Mouse (Mus musculus) cerebellum, adult 11 months (tissue): Measurements from ENCODE around the gene Pdzph1.

Experiments
- DNase-seq: peaks from one replicate; pipeline ENCODE4 v3.0.0; 2022

Gene Pdzph1

DNA sequence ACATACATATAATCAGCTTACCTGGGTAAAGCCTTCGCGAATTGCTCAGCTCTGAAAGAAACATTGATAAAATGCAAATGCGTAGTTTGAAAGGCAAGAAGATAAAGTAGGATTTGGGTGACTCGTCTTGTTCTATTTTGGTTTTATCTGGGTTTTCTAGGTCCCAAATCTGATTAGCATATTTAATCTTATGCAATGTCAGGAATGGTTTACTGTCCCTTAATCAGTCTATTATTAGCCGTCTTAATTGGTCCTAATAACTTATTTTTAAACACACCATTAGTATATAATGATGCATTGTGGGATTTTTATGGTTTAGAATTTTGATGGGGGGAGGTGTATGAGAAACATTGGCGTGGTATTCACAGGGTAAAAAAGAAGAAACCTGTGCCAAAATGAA is at the start of gene Pdzph1:
Gene Pdzph1 (minus strand): TSS at position 101 of the 400 bp plus-strand sequence.
- DNase-seq = no peak

DNA sequence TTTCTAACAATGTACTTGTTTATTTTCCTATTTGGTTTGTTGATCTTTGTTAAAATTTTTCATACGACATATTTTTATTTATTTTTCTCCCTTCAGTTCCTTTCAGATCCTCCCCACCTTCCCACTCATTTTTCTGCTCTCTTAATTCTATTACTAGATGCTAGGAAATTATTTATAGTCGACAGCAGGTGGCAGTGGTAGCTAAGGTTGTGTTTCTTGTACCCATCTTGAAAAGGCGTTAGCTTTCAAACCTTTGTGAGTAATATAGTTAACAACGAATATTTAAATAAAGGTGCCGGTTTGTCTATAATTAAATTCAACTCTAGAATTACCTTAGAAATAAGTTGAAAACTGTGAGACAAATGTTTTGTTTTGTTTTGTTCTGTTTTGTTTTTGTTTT is 48.6 kb upstream of the Pdzph1 start:
- no peak for DNase-seq

DNA sequence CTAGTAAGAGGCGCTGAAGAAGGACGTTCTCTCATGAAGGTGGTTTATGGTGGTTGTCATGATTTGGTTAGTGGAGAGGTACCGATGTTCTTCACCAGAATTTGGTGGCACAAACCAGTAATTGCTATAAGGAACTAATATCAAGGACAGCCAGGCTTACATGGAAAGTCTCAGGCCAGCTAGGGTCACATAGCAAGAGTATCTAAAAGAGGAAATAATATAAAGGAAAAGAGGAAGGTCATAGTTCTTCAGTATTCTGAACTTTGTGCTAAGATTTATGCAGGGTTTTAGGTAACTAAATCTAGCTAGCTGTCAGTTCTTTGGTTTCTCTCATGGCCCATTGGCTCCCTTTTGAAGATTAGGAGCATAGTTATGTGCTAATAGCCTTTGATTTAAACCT is 42.3 kb upstream of the Pdzph1 start:
- DNase-seq = no peak

- DNase-seq = no peak
Observed at GRCm38 (mm10) chr17:59026336-59026735, 35.2 kb upstream of the Pdzph1 start.

DNA sequence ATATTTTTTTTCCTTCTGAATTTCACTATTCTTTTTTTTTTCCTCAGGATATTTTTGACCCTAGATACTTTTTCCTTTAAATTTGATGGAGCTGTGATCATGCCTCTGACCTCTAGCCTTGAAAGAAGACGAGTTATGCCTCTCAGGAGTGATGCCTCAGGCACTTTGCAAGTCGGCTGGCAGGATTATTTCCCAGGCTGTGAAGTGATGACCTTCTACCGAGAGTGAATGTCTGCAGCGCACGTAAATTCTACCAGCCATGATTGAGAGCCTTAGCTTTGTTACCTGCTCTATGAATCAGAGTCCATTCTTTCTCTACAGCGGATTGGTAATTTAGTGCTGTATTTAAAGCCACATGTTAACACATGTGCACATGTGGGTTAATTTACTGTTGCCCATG is 33.3 kb upstream of the Pdzph1 start:
- DNase-seq = no peak

- no peak for DNase-seq
Observed at GRCm38 (mm10) chr17:59023971-59024370, 32.8 kb upstream of the Pdzph1 start.

GRCm38 (mm10) chr17:59018666-59019065 is 27.5 kb upstream of the Pdzph1 start:
- no peak for DNase-seq

DNA sequence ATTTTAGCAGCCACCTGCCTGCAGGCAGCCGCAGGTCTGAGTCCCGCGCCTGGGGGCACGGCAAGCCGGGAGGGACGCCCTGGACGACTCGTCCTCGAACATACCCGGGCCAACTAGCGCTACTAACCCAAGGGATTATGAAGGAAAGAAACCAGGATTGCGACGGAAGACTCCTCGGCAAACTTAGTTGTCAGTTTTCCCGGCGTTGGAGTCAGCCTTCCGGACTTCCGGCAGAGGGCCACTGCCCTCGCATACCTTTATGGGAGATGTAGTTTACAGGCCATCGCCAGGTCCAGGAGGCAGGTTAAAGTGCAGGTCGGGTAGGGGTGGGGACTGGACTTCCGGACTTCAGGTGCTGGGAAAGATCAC is 21.9 kb upstream of the Pdzph1 start, which contains the start of gene Nudt12:
Gene Nudt12 (minus strand): TSS at position 282 of the 369 bp plus-strand sequence.
- DNase-seq = peak; percentile 39

DNA sequence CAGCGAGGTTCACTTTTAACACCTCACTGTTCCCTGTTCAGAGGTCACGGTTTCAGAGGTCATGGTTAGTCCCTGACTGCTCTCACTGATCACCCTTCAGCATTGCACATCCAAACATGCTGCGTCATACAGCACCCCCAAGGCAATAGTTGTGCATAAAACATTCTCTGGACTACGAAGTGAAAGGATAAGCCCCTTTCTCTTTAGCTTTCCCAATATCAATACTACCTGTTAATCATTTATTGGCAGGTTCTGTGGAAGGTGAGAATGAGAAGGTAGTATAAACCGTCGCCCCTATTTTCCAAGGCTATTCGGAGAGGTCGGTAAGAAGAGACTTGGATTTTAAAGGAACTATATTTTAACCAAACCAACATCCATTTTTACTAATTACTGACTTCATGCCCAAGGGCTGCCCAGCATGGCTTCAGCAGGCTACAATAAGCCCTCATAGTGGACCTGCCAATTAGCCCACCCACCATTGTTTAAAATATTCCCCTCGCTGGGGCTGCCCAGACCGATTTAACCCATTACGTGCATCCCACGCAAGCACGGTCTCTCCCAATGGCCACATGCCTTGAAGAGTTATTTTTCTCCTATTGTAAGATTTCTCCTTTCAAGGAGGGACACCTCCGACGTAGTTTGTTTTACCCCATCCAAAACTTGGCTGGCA is 21.4 kb upstream of the Pdzph1 start:
- no peak for DNase-seq

GRCm38 (mm10) chr17:59011546-59012307 is 20.6 kb upstream of the Pdzph1 start:
- no peak for DNase-seq

DNA sequence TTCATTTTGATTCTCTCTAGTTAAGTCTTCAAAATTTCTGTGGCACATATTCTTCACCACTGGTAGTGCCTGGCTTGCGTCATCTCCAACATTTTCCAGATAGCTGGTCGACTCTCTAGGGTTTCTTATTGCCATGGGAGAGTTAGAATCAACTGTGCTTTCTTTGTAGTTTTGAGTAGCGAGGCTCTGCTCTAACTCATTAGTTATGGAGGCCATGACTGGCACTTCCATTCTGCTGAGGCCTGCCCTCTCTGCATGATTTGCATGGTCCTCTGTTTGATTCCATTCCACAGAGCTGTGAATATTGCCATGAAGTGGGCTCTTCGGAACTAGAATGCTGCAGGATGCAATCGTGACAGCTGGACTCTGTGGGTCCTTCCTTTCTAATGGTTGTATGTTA is 17.9 kb downstream of the Pdzph1 start:
- no peak for DNase-seq

- DNase-seq = no peak
Observed at GRCm38 (mm10) chr17:58959905-58960304, 31.3 kb downstream of the Pdzph1 start.

- no peak for DNase-seq
Observed at GRCm38 (mm10) chr17:58957055-58957454, 34.1 kb downstream of the Pdzph1 start.

- no peak for DNase-seq
Observed at GRCm38 (mm10) chr17:58943015-58943822, 48.0 kb downstream of the Pdzph1 start.

GRCm38 (mm10) chr17:58938598-58938997 is 52.6 kb downstream of the Pdzph1 start:
- DNase-seq = no peak

DNA sequence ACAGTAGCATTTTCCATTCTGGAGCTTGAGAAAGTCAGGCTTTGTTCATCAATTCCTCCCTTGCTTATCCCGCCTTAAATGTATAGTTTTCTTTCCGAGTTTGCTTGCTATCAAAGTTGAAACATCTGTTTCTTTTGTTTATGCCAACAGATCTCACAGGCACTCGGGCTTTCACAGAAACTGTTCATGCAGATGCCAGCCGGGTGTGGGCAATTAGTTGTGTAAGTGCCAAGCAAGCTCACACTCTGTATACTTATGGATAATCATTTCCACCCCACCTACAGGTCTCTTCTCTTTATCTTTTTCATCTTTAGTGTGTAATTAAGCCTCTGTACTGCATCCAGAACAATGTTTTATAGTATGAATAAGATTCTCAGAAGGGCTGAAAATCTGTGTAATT is 53.6 kb downstream of the Pdzph1 start:
- no peak for DNase-seq

GRCm38 (mm10) chr17:58932983-58933280 is 58.2 kb downstream of the Pdzph1 start:
- DNase-seq = no peak

DNA sequence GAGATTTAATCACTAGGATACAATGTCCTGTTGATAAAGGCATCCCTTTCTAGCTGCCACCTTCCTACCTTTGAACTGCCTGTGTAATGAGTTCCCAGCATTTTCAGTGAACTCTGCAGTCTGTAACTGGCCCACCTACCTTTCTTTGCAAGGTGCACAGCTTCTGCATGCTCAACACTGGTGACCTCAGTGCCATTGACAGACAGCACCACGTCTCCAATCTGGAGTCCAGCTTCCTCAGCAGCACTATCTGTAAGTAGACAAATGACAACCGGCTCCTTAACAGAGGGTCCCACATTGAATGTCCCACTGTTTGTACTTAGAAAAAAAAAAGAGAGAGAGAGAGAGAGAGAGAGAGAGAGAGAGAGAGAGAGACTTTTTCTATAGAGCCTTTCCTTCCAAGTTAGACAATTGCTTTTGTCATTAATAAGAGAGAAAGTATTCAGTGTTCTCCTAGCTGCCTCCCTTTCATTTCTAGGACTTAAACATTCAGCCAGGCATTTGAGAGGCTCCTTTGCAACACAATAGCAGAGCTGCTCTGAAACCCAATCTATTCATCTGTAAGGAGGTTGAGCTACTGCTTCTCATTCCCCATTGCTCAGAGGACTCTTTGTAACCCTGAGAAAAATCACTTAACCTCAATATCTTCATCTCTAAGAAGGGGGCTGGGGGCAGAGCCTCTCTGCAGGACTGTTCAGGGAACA is 58.7 kb downstream of the Pdzph1 start:
- no peak for DNase-seq

- no peak for DNase-seq
Observed at GRCm38 (mm10) chr17:58924754-58925546, 66.2 kb downstream of the Pdzph1 start.

DNA sequence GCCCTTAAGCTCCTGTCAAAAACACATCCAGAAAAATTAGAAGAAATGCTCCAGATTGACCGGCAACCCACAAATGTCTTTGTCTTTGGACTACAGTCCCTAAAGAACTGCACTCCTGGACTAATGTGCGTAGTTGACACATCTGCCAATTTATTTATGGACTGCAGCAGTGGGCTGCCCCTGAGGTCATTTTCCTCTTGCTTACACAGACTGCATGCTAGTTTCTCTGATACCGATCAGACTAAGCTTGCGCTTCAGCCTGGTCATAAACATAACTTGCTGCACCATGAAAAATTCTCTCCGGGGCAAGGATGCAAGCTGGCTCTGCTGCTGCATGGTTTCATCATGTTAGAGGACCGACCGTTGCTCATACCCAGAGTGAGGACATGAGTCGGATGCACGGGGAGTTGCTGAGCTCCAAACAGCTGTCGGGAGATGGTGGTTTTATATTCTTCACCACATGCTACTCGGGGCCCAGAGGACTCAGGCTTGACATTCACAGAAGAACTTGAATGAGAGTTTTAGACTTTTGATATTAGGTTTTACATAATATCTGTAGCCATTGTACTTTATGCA is 67.2 kb downstream of the Pdzph1 start:
- no peak for DNase-seq

DNA sequence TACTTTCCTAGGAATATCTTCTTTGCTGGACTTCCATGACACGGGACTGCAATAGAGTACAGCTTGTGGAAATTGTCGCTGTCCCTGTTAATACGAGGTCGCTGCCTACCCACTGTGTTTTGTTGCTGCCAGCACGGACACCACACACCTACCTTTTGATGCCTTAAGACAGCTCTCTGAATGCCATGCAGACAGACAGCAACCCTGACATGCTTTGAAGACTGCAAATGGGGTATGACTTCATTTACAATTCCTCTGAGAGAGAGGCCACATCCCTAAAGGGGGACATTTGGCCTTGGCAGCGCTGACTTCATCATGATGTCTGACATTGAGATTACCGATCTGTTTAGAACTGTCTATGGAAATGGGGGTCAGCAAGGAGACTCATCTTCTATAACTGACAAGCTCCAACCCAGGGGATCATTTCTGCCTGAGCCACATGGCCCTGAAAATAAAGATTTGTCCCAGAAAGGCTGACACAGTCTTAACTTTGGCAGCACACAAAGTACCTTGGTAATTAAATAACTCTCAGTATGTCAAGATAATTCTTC is 67.8 kb downstream of the Pdzph1 start:
- no peak for DNase-seq

DNA sequence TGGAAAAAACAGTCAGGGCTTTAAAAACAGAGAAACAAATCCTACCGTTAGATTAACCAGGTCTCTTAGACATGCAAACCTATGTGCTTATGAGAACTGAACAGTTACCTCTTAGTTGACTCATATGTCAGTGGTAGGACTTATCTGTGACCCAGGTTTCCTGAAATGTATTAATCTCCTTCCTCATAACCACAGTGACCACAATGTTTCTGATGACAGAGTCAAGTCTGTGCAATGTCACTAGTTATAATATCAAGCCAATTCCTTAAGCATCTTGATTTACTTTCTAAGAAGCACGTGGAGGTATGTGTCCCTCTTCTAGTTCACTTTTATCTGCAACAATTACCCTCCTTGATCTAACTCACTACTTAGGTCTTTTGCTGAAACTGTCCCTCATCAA is 68.4 kb downstream of the Pdzph1 start:
- DNase-seq = no peak
